Mouse (Mus musculus) mouse trophoblast stem cell (cell line): ENCODE results near the gene Jag2.

Source experiments
- in situ Hi-C, 2 experiments: fragments of 300-500 bp; cut with MseI, MboI; formaldehyde crosslinking; loops; 2 replicates in 1 of 2; 3 replicates in 1 of 2; pipeline ENCODE4 v1.15.1; 2025

The Jag2 gene

GRCm38 (mm10) chr12:112903941-112904340, 25.6 kb downstream of the Jag2 start:
- in situ Hi-C loops = no loop called here

DNA sequence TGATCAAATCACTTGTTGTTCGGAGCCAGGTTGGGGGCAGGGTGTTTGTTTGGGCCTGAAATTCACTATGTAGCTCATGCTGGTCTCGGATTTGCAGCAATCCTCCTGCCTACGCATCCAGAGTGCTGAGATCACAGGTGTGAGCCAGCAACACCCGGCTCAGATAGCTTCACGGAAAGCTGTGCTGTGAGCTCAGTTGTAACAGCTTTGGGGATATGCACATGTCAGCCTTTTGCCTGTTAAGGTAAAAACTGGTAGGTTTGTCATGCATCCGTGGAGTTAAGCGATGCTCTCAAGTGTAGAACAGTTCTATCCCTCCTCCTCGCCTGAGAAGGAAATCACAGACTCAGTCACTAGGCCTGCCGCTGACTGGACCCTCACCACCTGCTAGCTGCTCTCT, 28.9 kb downstream of the Jag2 start:
- in situ Hi-C loops = no loop called here

DNA sequence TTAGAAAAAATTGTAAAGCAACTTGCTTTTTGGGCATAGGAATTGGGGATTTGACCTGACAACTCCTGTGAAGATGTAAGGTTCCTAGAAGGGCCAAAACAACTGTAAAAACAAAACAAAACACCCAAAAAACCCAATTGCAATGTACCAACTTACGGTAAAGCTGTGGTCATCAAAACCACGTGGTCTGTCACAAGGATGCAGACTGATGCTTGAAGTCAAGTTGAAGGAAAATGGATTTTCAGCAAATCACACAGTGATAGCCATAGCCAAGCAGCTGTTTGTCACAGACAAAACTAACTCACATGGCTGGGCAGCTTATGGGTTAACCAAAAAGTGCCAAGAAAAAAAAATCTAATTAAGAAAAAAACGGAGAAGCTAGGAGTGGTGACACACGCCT, 30.6 kb downstream of the Jag2 start:
- in situ Hi-C loops = no loop called here

GRCm38 (mm10) chr12:112898351-112898750, 31.2 kb downstream of the Jag2 start:
- in situ Hi-C loops = no loop called here

DNA sequence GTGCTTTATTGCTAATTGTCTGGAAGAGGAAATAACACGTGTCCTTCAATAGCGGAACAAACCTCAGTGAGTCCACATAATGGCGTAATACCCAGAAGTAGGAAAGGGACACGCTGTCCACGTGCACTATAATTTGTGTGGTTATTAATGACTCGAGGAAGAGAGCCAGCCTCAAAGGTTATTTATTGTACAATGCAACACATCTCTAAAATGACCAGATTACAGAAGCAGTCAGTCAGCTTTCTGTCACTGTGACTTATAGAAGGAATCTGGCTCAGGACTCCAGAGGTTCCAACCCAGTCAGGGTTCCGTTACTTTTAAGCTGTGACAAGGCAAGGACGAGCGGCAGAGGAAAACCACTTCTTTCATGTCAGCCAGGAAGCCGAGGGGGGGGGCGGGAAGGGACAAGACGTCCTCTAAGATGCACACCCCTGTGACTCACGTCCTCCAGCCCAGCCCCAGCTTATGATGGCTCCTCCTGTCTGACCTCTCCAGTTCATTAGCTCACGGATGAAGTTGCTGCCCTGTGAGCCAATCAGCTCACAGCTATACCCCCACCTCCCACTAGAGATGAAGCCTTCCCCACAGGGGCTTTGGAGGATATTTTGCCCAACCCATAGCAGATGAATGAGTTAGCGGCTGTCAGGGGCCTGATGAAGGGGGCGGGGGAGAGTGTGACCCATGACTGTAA, 31.9 kb downstream of the Jag2 start:
- in situ Hi-C loops = no loop called here

GRCm38 (mm10) chr12:112894969-112895368, 34.6 kb downstream of the Jag2 start:
- in situ Hi-C loops = no loop called here

- in situ Hi-C loops = no loop called here
These were observed 35.2 kb downstream of the Jag2 start for GRCm38 (mm10) chr12:112894303-112894884.

- in situ Hi-C loops = no loop called here
These were observed 44.1 kb downstream of the Jag2 start for GRCm38 (mm10) chr12:112885465-112885864.

GRCm38 (mm10) chr12:112881301-112881815, 48.2 kb downstream of the Jag2 start:
- in situ Hi-C loops = no loop called here

DNA sequence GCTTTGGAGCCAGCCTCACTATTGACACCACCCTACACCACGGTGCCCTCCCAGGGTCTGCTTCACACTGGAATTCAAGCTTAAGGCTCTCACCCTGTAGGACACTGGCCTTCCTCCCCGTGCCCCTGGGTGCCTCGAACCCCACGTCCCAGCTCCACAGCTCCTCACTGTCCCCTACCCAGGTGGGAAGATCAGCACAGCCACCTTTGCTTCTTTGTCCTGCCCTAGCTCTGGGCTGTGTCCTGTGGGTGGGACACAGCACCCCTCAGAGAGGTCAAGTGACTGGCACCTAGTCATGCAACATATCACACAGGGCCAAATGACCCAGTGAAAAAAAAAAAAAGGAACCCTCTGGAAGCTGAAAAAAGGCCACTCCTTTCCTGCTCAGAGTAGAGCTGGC, 48.9 kb downstream of the Jag2 start:
- in situ Hi-C loops = no loop called here

- in situ Hi-C loops = no loop called here
These were observed 49.8 kb downstream of the Jag2 start for GRCm38 (mm10) chr12:112879731-112880130.

DNA sequence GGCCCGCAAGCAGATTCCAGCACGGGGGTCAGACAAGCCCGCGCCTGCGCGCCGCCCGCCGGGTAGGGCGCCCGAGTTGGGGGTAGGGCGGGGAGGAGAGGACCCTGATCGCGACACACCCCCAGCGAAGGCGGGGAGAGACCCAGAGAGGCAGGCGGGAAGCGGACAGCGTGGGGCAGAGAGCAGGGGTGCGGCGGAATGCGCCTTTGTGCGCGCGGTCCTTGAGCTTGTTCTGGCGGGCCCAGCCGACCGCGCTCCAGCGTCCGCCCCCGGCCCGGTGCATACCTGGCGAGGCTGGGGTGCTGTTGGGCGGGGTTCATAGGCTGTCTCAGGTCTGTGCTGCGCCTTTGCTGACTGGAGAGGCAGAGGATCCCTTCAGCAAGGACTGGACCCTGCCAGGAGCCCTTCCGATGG, 52.0 kb downstream of the Jag2 start:
- in situ Hi-C loops = no loop called here

DNA sequence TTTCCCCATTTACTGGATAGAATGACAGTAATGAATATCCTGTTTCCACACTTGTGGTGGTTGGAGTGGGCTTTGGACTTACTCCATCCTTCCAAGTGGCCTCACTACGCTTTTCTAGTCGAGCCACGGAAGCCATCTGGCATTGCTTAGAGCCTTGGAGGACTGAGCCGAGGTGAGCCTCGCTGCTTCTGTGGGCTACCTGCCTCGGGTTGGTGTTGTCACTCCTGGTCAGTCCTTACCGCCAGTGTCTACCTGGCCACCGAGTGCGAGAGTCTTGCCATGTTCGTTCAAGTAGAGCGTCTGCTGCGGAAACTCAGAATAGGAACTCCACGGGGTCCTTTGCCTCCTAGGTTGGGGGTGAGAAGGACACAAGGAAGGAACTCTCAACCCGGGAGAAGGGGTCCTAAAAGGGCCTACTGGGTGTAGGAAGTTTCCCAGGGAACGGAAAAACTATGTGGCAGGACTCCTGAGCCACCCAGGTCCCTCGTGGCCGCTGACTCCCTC, 52.5 kb downstream of the Jag2 start:
- in situ Hi-C loops = no loop called here

- in situ Hi-C loops = no loop called here
These were observed 53.1 kb downstream of the Jag2 start for GRCm38 (mm10) chr12:112876332-112877072.

DNA sequence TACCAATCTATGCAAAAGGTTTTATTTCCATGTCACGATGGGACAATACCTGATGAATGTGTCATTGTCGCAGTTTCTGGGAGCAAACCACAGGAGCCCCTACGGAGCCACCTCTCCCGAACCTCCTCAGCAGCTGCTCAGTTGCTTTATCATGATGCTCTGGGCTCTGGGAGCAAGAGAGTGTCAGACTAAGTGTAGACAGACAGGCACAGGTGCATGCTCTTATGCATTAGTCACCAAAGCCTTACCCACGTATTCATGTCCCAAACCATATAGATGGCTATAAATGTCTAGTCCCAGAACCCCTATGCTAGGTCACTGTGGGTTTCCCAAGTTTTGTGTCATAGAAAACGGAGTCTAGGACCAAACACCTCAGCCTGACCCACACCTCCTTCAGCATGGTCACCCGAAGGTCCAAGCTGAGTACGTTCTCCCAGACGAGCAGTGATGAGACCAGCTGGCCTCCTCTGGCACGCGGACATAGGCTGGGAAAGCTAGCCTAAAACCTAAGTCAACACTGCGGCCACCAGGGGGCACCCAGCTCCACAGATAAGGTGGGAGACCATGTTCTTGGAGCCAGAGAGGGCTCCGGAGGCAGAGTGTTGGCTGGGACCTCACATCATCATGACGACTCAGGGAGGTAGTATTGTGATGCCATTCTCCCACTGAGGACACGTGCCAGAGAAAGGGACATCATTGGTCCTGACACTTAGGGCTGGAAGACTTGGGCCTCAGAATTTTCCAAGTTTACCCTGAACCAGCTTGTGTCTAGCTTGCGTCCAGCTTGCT, 54.2 kb downstream of the Jag2 start:
- in situ Hi-C loops = no loop called here

GRCm38 (mm10) chr12:112874199-112874598, 55.4 kb downstream of the Jag2 start:
- in situ Hi-C loops = no loop called here

DNA sequence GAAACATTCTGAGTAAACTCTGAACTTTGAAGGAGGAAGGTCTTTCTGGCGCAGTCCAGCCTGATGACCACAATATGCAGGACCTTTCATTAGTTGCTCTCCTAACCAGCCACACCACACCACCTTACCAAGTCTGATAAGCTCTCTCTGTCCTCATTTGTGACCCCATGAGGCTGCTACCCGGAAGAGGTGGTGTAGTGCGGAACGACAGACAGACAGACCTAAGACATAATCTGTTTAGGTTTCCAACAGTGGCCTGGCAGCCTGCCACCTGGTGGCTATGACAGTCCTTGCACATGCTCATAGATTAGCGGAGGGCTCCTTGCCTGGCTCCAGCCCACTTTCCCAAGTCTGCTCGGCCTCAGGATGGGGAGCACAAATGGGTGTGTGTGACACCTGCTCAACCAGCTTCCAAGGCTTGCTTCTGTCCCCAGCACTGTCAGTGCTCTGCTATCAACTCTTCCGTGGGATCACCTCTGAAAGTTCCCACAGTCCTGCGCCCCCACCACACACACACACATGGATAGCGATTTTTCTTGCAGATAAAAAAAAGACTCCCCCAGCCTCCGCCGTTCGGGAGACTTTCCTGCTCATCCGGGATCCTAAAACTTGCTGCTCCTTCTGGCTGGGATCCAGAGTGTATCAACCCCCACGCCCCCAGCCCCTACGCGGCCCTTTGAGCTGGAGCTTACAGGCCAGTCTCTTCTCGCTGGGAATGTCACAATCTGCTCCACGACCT, 56.0 kb downstream of the Jag2 start:
- in situ Hi-C loops = no loop called here

DNA sequence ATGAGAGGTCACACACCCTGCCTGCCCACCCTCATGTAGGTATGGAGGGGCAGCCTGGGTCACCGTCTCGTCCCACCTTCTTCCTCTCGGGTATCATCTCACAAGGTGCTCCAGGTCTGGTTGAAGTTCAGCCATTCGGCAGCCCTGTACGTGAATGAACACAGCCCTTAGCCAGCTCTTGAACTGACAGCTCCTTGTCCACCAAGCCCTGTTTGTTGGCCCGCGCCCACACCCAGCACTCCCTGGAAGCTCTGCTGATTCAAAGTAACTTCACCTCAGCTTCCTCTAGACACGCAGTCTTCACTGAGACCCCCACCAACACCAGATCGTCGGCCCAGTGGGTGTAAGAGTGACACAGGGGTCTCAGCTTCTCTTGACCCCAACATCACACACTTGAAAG, 56.6 kb downstream of the Jag2 start:
- in situ Hi-C loops = no loop called here

DNA sequence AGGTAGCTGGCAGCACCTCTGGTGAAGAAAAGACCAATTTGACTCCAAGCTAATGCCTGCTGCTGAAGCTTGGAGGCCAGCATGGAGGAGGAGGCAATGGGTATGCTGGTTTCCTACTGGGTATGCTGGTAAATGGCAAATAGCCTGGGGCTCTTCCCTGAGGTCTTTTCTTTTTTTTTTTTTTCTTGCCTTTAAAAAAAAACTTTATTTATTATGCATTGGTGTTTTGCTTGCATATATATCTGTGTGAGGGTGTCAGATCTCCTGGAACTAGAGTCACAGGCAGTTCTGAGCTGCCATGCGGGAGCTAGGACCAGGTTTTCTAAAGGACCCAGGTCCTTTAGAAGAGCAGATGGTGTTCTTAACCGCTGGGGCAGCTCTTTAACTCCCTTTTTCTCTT, 58.3 kb downstream of the Jag2 start:
- in situ Hi-C loops = no loop called here

- in situ Hi-C loops = no loop called here
These were observed 58.8 kb downstream of the Jag2 start for GRCm38 (mm10) chr12:112870775-112871174.

- in situ Hi-C loops = no loop called here
These were observed 59.8 kb downstream of the Jag2 start for GRCm38 (mm10) chr12:112869783-112870204.
